Mouse (Mus musculus) gonadal fat pad, adult 2 months (tissue): ENCODE data around the gene 1700021F07Rik. TPM values are rescaled to one million over a fixed set of nuclear protein-coding genes. Genes with fewer than 3 reads are reported as not detected.

ENCODE experiments used
- DNase-seq: peaks from one replicate; pipeline ENCODE4 v3.0.0-alpha.2; 2012; ENCODE audit warnings: low read depth
- polyA plus RNA-seq: library from polyadenylated mRNA; depleted of rRNA; stranded (reverse); fragments of >200 nt; gene quantifications from 2 replicates; pipeline ENCODE4 v1.2.3, GENCODE M21; 2012; rRNA removed

The 1700021F07Rik gene
- polyA plus RNA-seq, 1 experiment, result 0.34 TPM

- DNase-seq, result no peak
Measured at GRCm38 (mm10) chr2:173561851-173562442, 39.6 kb downstream of the 1700021F07Rik start.

GRCm38 (mm10) chr2:173563336-173563735, 41.0 kb downstream of the 1700021F07Rik start:
- DNase-seq, result no peak

GRCm38 (mm10) chr2:173564179-173564578, 41.8 kb downstream of the 1700021F07Rik start:
- DNase-seq, result no peak

Other genes starting within 250 kb of the 1700021F07Rik start
- gene Pmepa1, start 246.1 kb upstream of the 1700021F07Rik start, polyA plus RNA-seq, result 93.7 and 113 TPM in 2 replicates
- gene Ankrd60, start 55.8 kb downstream of the 1700021F07Rik start, polyA plus RNA-seq, result 1.5 and 2.9 TPM in 2 replicates
- 11.1 and 17.9 TPM in 2 replicates for gene Rab22a, start 137.2 kb downstream of the 1700021F07Rik start, polyA plus RNA-seq
- 0.62 and 1.9 TPM in 2 replicates for gene 1700010B08Rik, start 196.8 kb downstream of the 1700021F07Rik start, polyA plus RNA-seq
- gene Vapb, start 214.9 kb downstream of the 1700021F07Rik start, polyA plus RNA-seq, result 15.8 and 17.4 TPM in 2 replicates